Mouse (Mus musculus): ENCODE measurements around the gene Map4k5.

Gene Map4k5

GRCm38 (mm10) chr12:69843531-69844445 lies 49.2 kb downstream of the Map4k5 start:
- DNase-seq (ENCODE audit: low spot score in 2 of 2): peak in 1 of 2 experiments; percentile 24

DNA sequence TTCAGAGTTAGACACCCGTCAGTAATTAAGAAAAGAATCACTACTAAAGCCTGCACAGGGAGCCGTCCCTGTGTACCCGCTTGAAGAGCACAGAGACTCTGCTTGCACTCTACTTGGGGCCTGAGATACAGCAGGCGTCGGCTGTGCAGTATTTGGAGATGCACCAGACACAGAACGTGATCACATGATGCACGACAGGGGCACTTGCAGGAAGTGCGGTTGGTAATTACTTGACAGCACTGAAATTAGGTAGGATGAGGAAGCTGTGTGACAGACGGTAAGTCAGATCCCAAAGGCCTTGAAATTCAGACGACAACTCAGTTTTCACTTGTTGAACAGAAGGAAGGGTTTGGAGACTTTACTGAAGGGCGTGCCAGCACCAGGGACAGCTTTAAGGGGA lies 54.6 kb downstream of the Map4k5 start:
- no peak for DNase-seq (ENCODE audit: low spot score in 2 of 2)

DNA sequence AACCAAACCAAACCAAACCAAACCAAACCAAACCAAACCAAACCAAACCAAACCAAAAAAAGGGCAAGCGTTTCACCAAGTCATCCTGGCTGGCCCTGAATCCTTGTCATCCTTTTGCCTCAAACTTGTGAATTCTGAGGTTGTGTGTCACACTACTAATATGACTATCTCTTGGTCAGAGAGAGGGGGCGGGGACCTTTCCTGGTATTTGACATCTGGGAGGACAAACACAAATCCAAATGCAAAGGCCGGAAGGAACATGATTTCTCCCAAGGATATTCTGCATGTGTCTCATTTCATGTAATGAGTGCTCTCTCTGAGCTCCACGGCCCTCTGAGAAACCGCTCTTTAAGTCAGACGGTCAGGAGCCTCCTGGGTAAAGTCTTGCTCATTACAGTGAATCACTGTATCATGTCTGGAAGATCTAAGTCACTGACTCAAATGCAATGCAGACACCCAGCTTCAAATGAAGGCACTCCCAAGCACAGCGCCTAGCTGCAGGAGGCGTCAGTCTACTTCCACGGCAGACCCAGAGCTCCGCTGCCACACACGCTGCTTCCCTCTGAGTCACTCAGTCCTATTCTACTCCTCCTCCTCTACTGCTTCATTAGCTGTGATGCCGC lies 58.9 kb downstream of the Map4k5 start:
- DNase-seq (ENCODE audit: low spot score in 2 of 2): no peak

- DNase-seq (ENCODE audit: low spot score in 2 of 2): no peak
Measured at GRCm38 (mm10) chr12:69831239-69831910, 61.6 kb downstream of the Map4k5 start.

GRCm38 (mm10) chr12:69828214-69828613 lies 64.8 kb downstream of the Map4k5 start:
- no peak for DNase-seq (ENCODE audit: low spot score in 2 of 2)

DNA sequence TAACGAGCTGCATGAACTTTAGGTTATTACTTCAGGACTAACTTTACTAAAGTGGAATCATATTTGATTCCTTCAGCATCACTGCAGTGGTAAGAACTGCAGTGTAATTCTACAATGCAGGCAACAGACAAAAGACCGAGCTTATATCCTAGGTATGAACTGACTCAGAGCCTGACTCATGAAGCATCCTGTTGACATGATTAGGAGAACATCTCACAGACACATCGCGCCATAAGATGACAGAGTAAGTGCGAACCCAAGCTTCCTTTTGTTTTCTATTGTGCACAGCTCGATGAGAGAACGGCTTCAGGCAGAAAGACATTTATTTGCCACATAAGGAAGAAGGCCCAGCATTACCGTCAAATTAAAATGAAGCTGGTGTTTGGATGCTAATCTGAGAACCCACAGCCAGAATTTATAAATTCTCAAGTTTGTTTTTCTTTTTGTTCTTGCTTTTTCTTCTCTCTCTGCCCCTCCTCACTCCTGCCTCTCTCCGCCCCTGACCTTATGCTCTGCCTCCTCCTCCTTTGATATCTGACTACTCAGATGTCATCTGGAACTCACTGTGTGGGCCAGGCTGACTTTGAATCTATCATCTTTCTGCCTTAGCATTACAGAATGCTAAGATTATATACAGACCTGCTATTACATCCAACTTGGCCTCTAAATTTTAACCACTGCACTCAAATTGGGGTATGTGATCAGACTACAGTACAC lies 68.0 kb downstream of the Map4k5 start:
- DNase-seq (ENCODE audit: low spot score in 2 of 2): no peak

DNA sequence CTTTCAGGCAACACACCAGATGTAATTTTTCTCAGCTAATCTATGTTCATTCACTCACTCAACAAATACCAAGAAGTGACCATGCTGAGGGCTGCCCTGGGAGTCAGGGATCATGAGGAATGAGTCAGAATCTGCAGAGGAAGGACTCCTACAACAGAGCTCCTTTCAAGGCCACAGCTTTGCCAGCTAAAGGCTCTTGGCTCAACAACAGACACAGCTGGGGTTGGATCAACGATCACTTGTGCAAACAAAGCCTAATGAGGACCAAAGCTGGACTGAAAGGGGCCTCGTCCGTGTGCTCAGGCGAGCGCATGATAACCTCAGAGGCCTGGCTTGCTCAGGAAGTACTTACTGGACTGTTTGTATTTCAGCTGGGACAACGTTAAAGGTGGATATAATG lies 78.7 kb downstream of the Map4k5 start:
- no peak for DNase-seq (ENCODE audit: low spot score in 2 of 2)

- no peak for DNase-seq (ENCODE audit: low spot score in 2 of 2)
Measured at GRCm38 (mm10) chr12:69813596-69813995, 79.4 kb downstream of the Map4k5 start.

DNA sequence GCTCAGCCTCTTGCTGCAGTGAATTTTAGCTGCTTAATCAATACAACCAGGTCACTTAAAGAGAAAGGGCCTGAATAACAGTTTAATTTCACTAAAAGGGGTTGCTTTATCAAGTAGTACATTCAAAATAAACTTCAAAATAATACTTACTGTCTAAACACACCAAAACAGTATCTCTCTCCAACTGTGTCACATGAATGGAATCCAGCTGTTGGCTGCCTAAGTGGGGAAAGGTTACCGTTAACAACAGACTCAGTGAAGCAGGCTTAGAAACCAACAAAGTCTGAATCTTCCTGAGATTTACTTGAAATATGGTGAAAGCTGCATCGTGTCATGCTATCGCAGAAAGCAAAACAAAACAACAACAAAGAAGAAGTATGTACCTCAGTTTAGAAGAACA lies 80.0 kb downstream of the Map4k5 start:
- no peak for DNase-seq (ENCODE audit: low spot score in 2 of 2)

DNA sequence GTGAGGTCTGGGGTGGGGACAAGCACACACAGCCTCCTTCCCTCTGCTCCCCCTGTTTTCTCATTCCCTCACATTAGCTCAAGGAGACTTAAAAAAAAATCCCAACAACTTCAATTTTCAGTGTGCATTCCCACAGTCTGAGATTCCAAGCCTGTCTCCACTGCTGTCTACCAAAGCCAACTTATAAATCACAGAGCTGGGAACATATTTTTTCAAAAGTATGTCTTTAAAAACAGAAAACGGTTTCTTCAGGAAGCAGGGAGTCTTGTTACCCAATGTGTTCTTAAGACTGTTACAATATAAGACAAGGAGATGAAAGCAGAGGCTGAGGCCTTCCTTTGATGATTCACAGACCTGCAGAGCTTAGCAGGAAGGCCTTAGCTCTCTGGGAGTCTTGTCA lies 81.0 kb downstream of the Map4k5 start:
- no peak for DNase-seq (ENCODE audit: low spot score in 2 of 2)

- no peak for DNase-seq (ENCODE audit: low spot score in 2 of 2)
Measured at GRCm38 (mm10) chr12:69809439-69809838, 83.6 kb downstream of the Map4k5 start.

DNA sequence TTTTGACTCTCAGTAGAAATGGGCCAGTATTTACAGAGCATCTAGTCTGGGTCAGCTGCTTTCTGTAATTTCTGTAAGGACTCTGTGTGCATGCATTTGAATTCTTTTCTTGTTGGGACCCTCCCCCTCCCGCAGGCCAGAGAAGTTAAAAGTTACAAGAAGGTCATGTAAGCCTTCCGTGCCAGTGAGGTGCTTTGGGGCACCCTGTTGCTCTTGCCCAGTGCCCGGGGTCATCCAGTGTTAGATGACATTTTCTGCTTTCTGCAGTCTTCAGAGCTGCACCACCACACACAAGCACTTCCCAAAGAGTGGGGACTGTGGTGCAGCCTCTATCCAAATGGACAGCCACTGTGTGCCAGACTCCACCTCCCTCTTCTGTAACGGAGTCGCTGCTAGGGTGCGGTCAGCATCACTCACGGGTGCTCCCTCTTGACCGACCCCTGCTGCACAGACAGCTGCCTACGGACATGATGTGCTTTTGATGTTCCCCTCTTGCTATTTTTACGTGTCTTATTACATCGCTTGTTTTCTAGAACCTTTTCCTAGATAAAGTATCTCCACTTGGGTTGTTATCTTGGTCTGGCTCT lies 85.5 kb downstream of the Map4k5 start:
- DNase-seq (ENCODE audit: low spot score in 2 of 2): no peak

- DNase-seq (ENCODE audit: low spot score in 2 of 2): no peak
Measured at GRCm38 (mm10) chr12:69805148-69805547, 87.9 kb downstream of the Map4k5 start.

DNA sequence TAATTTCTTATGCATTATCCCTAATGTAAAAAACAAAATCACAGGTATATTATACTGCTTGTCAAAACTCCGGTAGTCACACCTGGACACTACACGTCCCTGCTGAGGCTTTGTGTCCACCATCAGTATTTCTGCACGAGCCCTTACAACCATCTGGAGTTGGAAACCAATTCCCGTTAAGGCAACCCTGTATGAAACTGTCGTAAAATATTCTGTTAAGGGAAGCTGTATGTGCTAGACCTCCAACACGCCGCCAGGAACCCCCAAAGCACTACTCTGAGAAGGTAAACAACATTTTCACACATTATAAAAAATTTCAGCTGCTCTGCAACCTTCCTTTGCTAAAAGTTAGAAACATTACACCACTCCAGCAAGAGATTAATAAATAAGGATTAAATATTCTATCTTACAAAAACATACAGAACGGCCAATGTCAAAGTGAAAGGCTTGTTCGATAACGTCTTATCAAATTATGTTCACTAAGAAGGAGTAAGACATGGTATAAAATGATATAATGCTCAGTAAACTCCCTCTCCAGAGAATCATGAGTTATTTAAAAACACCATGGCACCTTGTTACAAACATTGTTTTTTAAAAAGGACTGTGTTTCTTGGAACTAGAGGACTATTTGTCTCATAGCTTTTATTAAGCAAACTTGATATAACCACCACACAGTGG lies 88.5 kb downstream of the Map4k5 start:
- no peak for DNase-seq (ENCODE audit: low spot score in 2 of 2)

DNA sequence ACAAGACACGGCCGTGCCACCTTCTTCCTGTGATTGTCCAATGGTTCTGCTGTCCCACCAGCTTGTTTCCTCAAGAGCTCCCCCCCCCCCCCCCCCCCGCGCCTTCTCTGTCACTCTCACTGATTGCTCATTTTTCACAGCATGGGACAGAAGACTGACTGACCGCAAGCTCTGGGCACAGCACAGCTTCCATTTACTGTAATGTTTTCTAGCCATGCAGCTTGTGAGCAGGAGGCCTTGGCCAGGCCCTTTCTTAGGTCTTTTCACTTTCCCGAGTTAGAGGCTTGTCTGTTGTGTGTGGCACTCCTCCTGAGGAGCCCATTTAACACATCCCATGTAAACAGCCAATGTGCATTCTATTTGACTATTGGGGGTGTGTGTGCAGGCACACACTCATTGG lies 89.8 kb downstream of the Map4k5 start:
- no peak for DNase-seq (ENCODE audit: low spot score in 2 of 2)

DNA sequence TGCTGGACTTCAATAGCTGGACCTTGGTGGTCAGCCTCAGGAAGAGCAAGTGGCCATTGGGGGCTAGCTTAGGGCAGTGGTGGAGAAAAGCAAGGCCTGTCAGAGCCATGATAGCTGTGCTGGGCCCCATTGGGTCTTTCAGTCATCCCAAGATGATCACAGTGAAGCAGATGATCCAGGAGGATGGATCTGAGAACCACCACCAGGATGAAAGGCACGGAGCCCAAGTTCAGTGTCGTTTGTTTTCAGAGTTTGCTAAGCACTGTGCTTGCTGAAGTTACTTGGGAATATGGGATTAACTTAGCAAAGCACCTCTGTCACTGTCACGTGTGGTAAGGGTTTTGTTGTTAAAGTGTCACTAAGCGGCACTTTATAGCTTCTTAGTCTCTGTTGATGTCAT lies 92.4 kb downstream of the Map4k5 start:
- no peak for DNase-seq (ENCODE audit: low spot score in 2 of 2)

GRCm38 (mm10) chr12:69796311-69796710 lies 96.7 kb downstream of the Map4k5 start:
- no peak for DNase-seq (ENCODE audit: low spot score in 2 of 2)

GRCm38 (mm10) chr12:69790530-69791505 lies 102.2 kb downstream of the Map4k5 start, which contains the start of gene Cdkl1:
Cdkl1 (minus strand) TSS chr12:69791267.
- peak; percentile 57 to 71 for DNase-seq (ENCODE audit: low spot score in 2 of 2)

- no peak for DNase-seq (ENCODE audit: low spot score in 2 of 2)
Measured at GRCm38 (mm10) chr12:69789766-69790529, 103.1 kb downstream of the Map4k5 start.
